Mouse (Mus musculus) myocyte (in vitro differentiated cells): Measurements from ENCODE around the gene Arhgap25. TPM values are rescaled to one million over a fixed set of nuclear protein-coding genes. Genes with fewer than 3 reads are reported as not detected.
A peak's percentile ranks its signal among the peaks of the same experiment; 100 is the strongest.

Source experiments
- H3K27me3 ChIP-seq: one replicate; pipeline ENCODE4 v1.6.1; 2011; ENCODE audit not compliant: control insufficient read depth, insufficient read depth, insufficient read length
- H3K36me3 ChIP-seq: one replicate; pipeline ENCODE4 v1.6.1; 2011; ENCODE audit not compliant: control insufficient read depth, insufficient read depth
- H3K4me2 ChIP-seq: one replicate; pipeline ENCODE4 v1.6.1; 2011; ENCODE audit warnings: low read depth, control low read depth
- H3K4me3 ChIP-seq: one replicate; pipeline ENCODE4 v1.5.1; 2011; ENCODE audit warnings: mild to moderate bottlenecking, control low read depth, moderate library complexity
- H3K79me2 ChIP-seq: one replicate; pipeline ENCODE4 v1.6.1; 2011; ENCODE audit not compliant: control insufficient read depth, insufficient read depth
- H3ac ChIP-seq: one replicate; pipeline ENCODE4 v1.6.1; 2011; ENCODE audit not compliant: control insufficient read depth, insufficient read length
- CEBPB ChIP-seq: IDR thresholded peaks from 2 replicates; pipeline ENCODE4 v1.6.1; 2011; ENCODE audit warnings: mild to moderate bottlenecking, moderate library complexity; ENCODE audit not compliant: poor library complexity, insufficient read depth, severe bottlenecking
- E2F4 ChIP-seq: IDR thresholded peaks from one replicate; pipeline ENCODE4 v1.6.1; 2011; ENCODE audit warnings: mild to moderate bottlenecking, control low read depth, moderate library complexity; ENCODE audit not compliant: insufficient read depth
- MAX ChIP-seq: IDR thresholded peaks from one replicate; pipeline ENCODE4 v1.6.1; 2011; ENCODE audit warnings: low read depth, mild to moderate bottlenecking, control low read depth
- MYOD1 ChIP-seq, 3 experiments: IDR thresholded peaks; one replicate each; pipeline ENCODE4 v1.6.1; 2011; ENCODE audit warnings: control low read depth in 2 of 3, low read depth in 2 of 3, mild to moderate bottlenecking in 2 of 3, moderate library complexity in 1 of 3; ENCODE audit not compliant: insufficient read length in 2 of 3, control insufficient read depth in 1 of 3
- MYOG ChIP-seq, 3 experiments: IDR thresholded peaks; one replicate each; pipeline ENCODE4 v1.6.1; 2011; ENCODE audit warnings: control low read depth in 2 of 3, low read depth in 2 of 3, mild to moderate bottlenecking in 2 of 3; ENCODE audit not compliant: insufficient read length in 2 of 3, control insufficient read depth in 1 of 3, insufficient read depth in 1 of 3
- POLR2A ChIP-seq: IDR thresholded peaks from one replicate; pipeline ENCODE4 v1.6.1; 2011; ENCODE audit warnings: low read depth, mild to moderate bottlenecking, control low read depth, moderate library complexity; ENCODE audit not compliant: insufficient read length
- POLR2AphosphoS2 ChIP-seq: IDR thresholded peaks from one replicate; pipeline ENCODE4 v1.6.1; 2011; ENCODE audit warnings: low read depth, control low read depth; ENCODE audit not compliant: insufficient read length
- REST ChIP-seq: IDR thresholded peaks from one replicate; pipeline ENCODE4 v1.6.1; 2011; ENCODE audit warnings: mild to moderate bottlenecking, control low read depth, moderate library complexity; ENCODE audit not compliant: insufficient read depth, insufficient read length
- SRF ChIP-seq: IDR thresholded peaks from one replicate; pipeline ENCODE4 v1.6.1; 2011; ENCODE audit warnings: low read depth; ENCODE audit not compliant: control insufficient read depth, insufficient read length
- TCF12 ChIP-seq: IDR thresholded peaks from one replicate; pipeline ENCODE4 v1.6.1; 2011; ENCODE audit warnings: mild to moderate bottlenecking, control low read depth; ENCODE audit not compliant: poor library complexity, insufficient read depth, severe bottlenecking
- TCF3 ChIP-seq: IDR thresholded peaks from one replicate; pipeline ENCODE4 v1.6.1; 2011; ENCODE audit warnings: low read depth, control low read depth; ENCODE audit not compliant: insufficient read length
- USF1 ChIP-seq: IDR thresholded peaks from one replicate; pipeline ENCODE4 v1.6.1; 2011; ENCODE audit warnings: low read depth, mild to moderate bottlenecking, control low read depth, moderate library complexity
- polyA plus RNA-seq: library from polyadenylated mRNA; unstranded; fragments of >200 nt; fragmentation: generic; extraction: Trizol; gene quantifications from one replicate; pipeline ENCODE4 v1.2.1, GENCODE M21; 2012; ENCODE audit warnings: missing spikeins

The Arhgap25 gene
- polyA plus RNA-seq, 1 experiment = 0.34 TPM

DNA sequence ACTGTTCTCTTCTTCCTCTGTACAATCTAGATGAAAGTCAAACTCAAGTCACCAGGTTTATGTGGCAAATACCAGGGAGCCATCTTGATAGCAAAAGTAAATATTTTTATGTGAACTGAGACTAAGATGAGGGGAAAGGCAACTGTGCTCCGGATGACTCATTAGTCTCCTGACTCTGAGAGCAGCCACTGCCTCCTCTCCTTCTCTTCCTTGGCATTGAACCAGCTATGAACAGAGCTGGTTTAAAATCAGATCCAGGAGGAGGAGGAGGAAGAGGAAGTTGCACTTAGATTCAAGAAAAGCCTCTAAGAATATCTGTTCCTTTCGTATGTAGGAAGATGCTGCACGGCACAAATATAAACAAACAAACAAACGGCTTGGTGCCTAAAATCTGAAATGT, 22.1 kb downstream of the Arhgap25 start:
- Histone ChIP-seq H3K36me3 (no peaks in the 10 kb centered on the region), H3K27me3 (no peaks in the 10 kb centered on the region), H3ac (no peak overlapping the region), H3K4me2 (peak overlapping the region; percentile 22), H3K4me3 (no peak overlapping the region), H3K79me2 (no peaks in the 10 kb centered on the region)
- TF ChIP-seq POLR2A (no peak), MYOD1 (IDR thresholded peaks at IDR 0.05; ENCODE audit: control insufficient read depth in 1 of 3, insufficient read length in 2 of 3, low read depth in 2 of 3) (peak in 1 of 3 experiments; percentile 14)

DNA sequence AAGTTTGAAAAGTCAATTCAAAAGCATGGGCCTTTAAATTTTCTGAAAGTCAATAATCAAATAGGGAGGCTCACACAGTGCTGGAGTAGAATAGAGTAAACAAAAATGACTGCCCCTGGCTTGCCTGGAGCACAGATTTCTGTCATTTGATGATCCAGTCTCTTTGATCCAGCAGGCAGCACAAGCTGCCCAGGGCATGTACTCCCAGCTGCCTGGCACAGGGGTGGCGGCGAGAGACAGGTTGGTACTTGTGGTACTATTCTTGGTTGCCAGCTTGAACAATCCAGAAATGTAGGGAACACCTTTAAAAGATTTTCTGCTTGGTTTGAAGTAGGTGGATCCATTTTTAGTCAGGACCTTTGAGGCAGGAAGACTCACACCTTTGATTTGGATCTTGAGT, 23.3 kb downstream of the Arhgap25 start:
- Histone ChIP-seq H3K4me3 (no peak overlapping the region), H3K79me2 (no peaks in the 10 kb centered on the region), H3K27me3 (no peaks in the 10 kb centered on the region), H3K4me2 (no peak overlapping the region), H3ac (no peak overlapping the region), H3K36me3 (no peaks in the 10 kb centered on the region)
- TF ChIP-seq POLR2AphosphoS2 (no peak), POLR2A (no peak)

DNA sequence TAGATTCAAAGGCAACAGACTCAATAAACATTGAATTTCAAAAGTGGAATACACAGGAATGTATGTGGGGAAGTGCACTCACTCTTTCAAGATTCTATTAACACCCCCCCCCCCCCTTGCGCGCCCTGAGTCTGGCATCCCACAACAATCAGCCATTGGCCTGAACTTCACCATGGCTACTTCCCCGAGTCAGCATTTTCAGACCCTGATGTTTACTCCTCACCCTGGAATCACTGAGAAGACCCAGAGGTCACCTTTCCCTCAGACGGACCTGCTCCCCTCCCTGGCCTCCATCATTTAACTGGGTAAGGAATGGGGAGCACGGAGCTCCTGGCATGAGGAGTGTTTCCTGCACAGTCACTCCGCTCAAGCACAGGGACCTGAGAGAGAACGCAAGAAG, 28.2 kb downstream of the Arhgap25 start:
- TF ChIP-seq MAX (no peak), TCF12 (no peak), SRF (no peak)
- no peak overlapping the region for H3ac ChIP-seq
- no peak overlapping the region for H3K4me2 ChIP-seq
- H3K4me3 ChIP-seq = no peak overlapping the region
- H3K79me2 ChIP-seq = no peaks in the 10 kb centered on the region
- no peaks in the 10 kb centered on the region for H3K27me3 ChIP-seq
- H3K36me3 ChIP-seq = no peaks in the 10 kb centered on the region

DNA sequence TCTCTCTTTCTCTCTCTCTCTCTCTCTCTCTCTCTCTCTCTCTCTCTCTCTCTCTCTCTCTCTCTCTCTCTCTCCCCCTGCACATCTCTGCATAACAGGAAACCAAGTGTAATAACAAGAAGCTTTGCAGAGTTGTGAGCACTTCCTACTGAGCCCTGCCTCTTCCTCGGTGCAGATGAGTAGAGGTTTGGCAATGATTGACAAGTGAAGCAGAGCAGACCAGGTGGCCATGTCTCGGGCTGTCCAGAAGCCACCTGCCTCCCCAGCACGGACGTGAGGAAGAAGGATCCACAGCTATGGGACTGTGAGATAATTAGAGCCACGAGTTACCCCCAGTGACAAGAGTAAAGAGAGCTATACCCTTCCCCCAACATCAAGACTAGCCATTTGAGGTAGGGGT, 29.1 kb downstream of the Arhgap25 start:
- no peaks in the 10 kb centered on the region for H3K27me3 ChIP-seq
- H3K79me2 ChIP-seq = no peaks in the 10 kb centered on the region
- H3K36me3 ChIP-seq = no peaks in the 10 kb centered on the region
- H3K4me2 ChIP-seq = no peak overlapping the region
- TF ChIP-seq POLR2A (no peak), REST (no peak), SRF (no peak), POLR2AphosphoS2 (no peak), MYOD1 (IDR thresholded peaks at IDR 0.05; ENCODE audit: control insufficient read depth in 1 of 3, insufficient read length in 2 of 3, low read depth in 2 of 3) (no peak), TCF3 (no peak), CEBPB (no peak), TCF12 (no peak), MYOG (IDR thresholded peaks at IDR 0.05; ENCODE audit: control insufficient read depth in 1 of 3, insufficient read depth in 1 of 3, insufficient read length in 2 of 3, low read depth in 2 of 3) (no peak), E2F4 (no peak), MAX (no peak), USF1 (no peak)
- no peak overlapping the region for H3ac ChIP-seq
- H3K4me3 ChIP-seq = no peak overlapping the region

DNA sequence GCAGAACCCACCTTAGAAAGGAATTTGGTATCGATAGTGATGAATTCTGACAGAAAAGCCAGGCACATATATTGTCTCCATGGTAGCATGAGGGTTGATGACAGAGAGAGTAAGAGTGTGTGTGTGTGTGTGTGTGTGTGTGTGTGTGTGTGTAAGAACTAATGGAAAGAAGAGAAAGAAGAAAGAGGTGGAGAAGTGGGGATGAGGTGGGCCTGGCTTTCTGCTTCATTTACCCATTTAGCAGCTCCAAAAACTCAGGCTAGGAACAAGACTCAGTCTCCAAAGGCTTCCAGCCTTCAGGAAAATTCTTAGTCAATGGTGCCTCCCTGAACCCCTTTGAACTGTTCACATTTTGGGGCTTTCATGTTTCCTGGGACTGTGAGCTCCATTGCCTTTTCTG, 29.5 kb downstream of the Arhgap25 start:
- no peaks in the 10 kb centered on the region for H3K36me3 ChIP-seq
- no peaks in the 10 kb centered on the region for H3K79me2 ChIP-seq
- TF ChIP-seq MYOG (IDR thresholded peaks at IDR 0.05; ENCODE audit: control insufficient read depth in 1 of 3, insufficient read depth in 1 of 3, insufficient read length in 2 of 3, low read depth in 2 of 3) (no peak), USF1 (no peak), POLR2A (no peak), REST (no peak), TCF3 (no peak), CEBPB (no peak), MYOD1 (IDR thresholded peaks at IDR 0.05; ENCODE audit: control insufficient read depth in 1 of 3, insufficient read length in 2 of 3, low read depth in 2 of 3) (no peak), SRF (no peak), POLR2AphosphoS2 (no peak), E2F4 (no peak), MAX (no peak), TCF12 (no peak)
- H3ac ChIP-seq = no peak overlapping the region
- no peaks in the 10 kb centered on the region for H3K27me3 ChIP-seq
- H3K4me3 ChIP-seq = no peak overlapping the region
- H3K4me2 ChIP-seq = peak overlapping the region; percentile 48
